Mouse (Mus musculus) C2C12 (cell line): ENCODE measurements around the gene Cited4.

ENCODE experiments used
- CTCF ChIP-seq: IDR thresholded peaks from one replicate; pipeline ENCODE4 v1.5.1; 2011; ENCODE audit not compliant: control insufficient read depth, insufficient read depth, insufficient read length
- FOSL1 ChIP-seq: IDR thresholded peaks from one replicate; pipeline ENCODE4 v1.8.0; 2011; ENCODE audit warnings: mild to moderate bottlenecking, low read length; ENCODE audit not compliant: poor library complexity, insufficient read depth, severe bottlenecking
- MAX ChIP-seq: IDR thresholded peaks from one replicate; pipeline ENCODE4 v1.6.1; 2011; ENCODE audit warnings: mild to moderate bottlenecking, control low read depth
- USF1 ChIP-seq: IDR thresholded peaks from one replicate; pipeline ENCODE4 v1.6.1; 2011; ENCODE audit warnings: low read depth, mild to moderate bottlenecking, control low read depth, moderate library complexity

GRCm38 (mm10) chr4:120667045-120667501, 701 bp downstream of the Cited4 start:
- TF ChIP-seq CTCF (no peak), MAX (no peak), FOSL1 (no peak), USF1 (no peak)
